Mouse (Mus musculus): ENCODE results near the gene Uba6.

- TF ChIP-seq ZC3H11A (IDR thresholded peaks at IDR 0.05; ENCODE audit: borderline replicate concordance, low read depth, low read length): no peak
- no peak for TF ChIP-seq ZNF384 (IDR thresholded peaks at IDR 0.05; ENCODE audit: low read depth, low read length)
- no peak for TF ChIP-seq CHD2 (IDR thresholded peaks at IDR 0.05; ENCODE audit: low read depth, low read length)
- TF ChIP-seq MAFK (IDR thresholded peaks at IDR 0.05; ENCODE audit: insufficient read depth, low read depth, low read length): no peak
Observed at GRCm38 (mm10) chr5:86072756-86073386, 99.7 kb downstream of the Uba6 start.
